Mouse (Mus musculus): ENCODE results near the gene Prkg2.
A peak's percentile ranks its signal among the peaks of the same experiment; 100 is the strongest.

GRCm38 (mm10) chr5:98902339-98902738 lies 134.8 kb downstream of the Prkg2 start:
- TF ChIP-seq EP300 (IDR thresholded peaks at IDR 0.05; ENCODE audit: low read depth): no peak
- peak; percentile 29 for TF ChIP-seq CTCF (IDR thresholded peaks at IDR 0.05; ENCODE audit: low read depth)
